Mouse (Mus musculus) leukemia stem cell, adult 10-12 weeks (primary cell): ENCODE measurements around the gene Tex101. TPM values are rescaled to one million over a fixed set of nuclear protein-coding genes. Genes with fewer than 3 reads are reported as not detected.

Source experiments
- polyA plus RNA-seq: library from polyadenylated mRNA; stranded (reverse); fragments of >175 nt; gene quantifications from 2 replicates; pipeline ENCODE4 v1.2.3, GENCODE M21; 2012; ENCODE audit warnings: low replicate concordance

Gene Tex101
- not detected in 2 replicates for polyA plus RNA-seq

GRCm38 (mm10) chr7:24676575-24676974 lies at the start of gene Tex101:
Gene Tex101, minus strand, starts transcription at chr7:24676675.

GRCm38 (mm10) chr7:24708832-24709292 lies 32.4 kb upstream of the Tex101 start, which contains the start of gene BC049730:
Gene BC049730, plus strand, starts transcription at chr7:24709242.

GRCm38 (mm10) chr7:24636264-24636663 lies 40.2 kb downstream of the Tex101 start, which contains the start of gene Lypd3:
Gene Lypd3, plus strand, starts transcription at chr7:24636550.

Other genes starting within 250 kb of the Tex101 start
- not detected in 2 replicates for gene Irgc1, start 224.4 kb downstream of the Tex101 start, polyA plus RNA-seq
- gene Plaur, start 214.2 kb downstream of the Tex101 start, polyA plus RNA-seq, result 37.3 and 49.5 TPM in 2 replicates
- 4.2 and 15.4 TPM in 2 replicates for gene Cadm4, start 194.7 kb downstream of the Tex101 start, polyA plus RNA-seq
- 13.1 and 23.9 TPM in 2 replicates for gene Zfp428, start 169.7 kb downstream of the Tex101 start, polyA plus RNA-seq
- gene AC161166.1, start 164.2 kb downstream of the Tex101 start, polyA plus RNA-seq, result not detected in 2 replicates
- gene Irgq, start 146.0 kb downstream of the Tex101 start, polyA plus RNA-seq, result 8.4 and 8.9 TPM in 2 replicates
- gene Pinlyp, start 130.6 kb downstream of the Tex101 start, polyA plus RNA-seq, result not detected in 2 replicates
- gene Xrcc1, start 130.4 kb downstream of the Tex101 start, polyA plus RNA-seq, result 117 and 588 TPM in 2 replicates
- gene Ethe1, start 89.1 kb downstream of the Tex101 start, polyA plus RNA-seq, result 11.9 and 12.2 TPM in 2 replicates
- 0.47 and 1.9 TPM in 2 replicates for gene Zfp575, start 89.0 kb downstream of the Tex101 start, polyA plus RNA-seq
- 2.1 and 4.4 TPM in 2 replicates for gene Phldb3, start 65.9 kb downstream of the Tex101 start, polyA plus RNA-seq
- gene Lypd3, start 40.1 kb downstream of the Tex101 start, polyA plus RNA-seq, result not detected in 2 replicates
- gene BC049730, start 32.6 kb upstream of the Tex101 start, polyA plus RNA-seq, result not detected in 2 replicates
- not detected in 2 replicates for gene Gm4763, start 50.2 kb upstream of the Tex101 start, polyA plus RNA-seq
- gene Cd177, start 83.6 kb upstream of the Tex101 start, polyA plus RNA-seq, result 2.3 and 4.1 TPM in 2 replicates
- not detected in 2 replicates for gene Ceacam10, start 100.5 kb upstream of the Tex101 start, polyA plus RNA-seq
- 2.4 TPM in 1 of 2 replicates, not detected in the other for gene Gm9844, start 185.5 kb upstream of the Tex101 start, polyA plus RNA-seq
- gene Lypd4, start 193.3 kb upstream of the Tex101 start, polyA plus RNA-seq, result not detected in 2 replicates
- gene Dmrtc2, start 193.4 kb upstream of the Tex101 start, polyA plus RNA-seq, result not detected in 2 replicates
- gene Rps19, start 207.7 kb upstream of the Tex101 start, polyA plus RNA-seq, result 787 and 2,493 TPM in 2 replicates
- 103 and 452 TPM in 2 replicates for gene Cd79a, start 220.7 kb upstream of the Tex101 start, polyA plus RNA-seq
- gene Arhgef1, start 226.2 kb upstream of the Tex101 start, polyA plus RNA-seq, result 349 and 427 TPM in 2 replicates